Mouse (Mus musculus) E14TG2a.4 (cell line): ENCODE data around the gene Armt1.

ENCODE experiments used
- CTCF ChIP-seq: conservative IDR thresholded peaks from 2 replicates; pipeline ENCODE4 v1.5.1; 2014; ENCODE audit warnings: low read length
- NANOG ChIP-seq: IDR thresholded peaks from 2 replicates; pipeline ENCODE4 v1.6.1; 2014; ENCODE audit warnings: borderline replicate concordance, low read length, mixed read lengths
- POU5F1 ChIP-seq: IDR thresholded peaks from 2 replicates; pipeline ENCODE4 v1.6.1; 2014; ENCODE audit warnings: low read length, borderline replicate concordance

DNA sequence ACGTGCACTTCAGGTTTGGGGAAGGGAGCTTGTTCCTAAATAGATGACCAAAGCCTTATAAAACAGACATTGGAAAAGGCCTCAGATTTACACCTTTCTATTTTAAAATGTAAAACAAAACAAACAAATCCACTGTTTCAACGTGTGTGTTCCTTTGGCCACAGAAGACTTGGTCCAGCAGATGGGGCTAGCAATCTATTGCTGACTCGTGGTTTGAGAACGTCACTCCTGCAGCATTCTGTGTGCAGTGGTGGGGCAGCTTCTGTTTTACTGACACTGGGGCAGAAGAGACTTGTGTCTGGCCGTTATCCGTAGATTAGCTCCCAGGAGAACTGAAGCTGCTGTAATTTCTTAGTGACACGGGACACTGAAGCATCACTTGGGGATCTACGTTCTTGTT lies 7.0 kb upstream of the Armt1 start:
- TF ChIP-seq CTCF (no peak), POU5F1 (no peak), NANOG (no peak)
